Mouse (Mus musculus): ENCODE results near the gene Zbtb16. TPM values are rescaled to one million over a fixed set of nuclear protein-coding genes. Genes with fewer than 3 reads are reported as not detected.

The Zbtb16 gene
- polyA plus RNA-seq, 1 experiment from 2014 or later = 9.7 TPM

DNA sequence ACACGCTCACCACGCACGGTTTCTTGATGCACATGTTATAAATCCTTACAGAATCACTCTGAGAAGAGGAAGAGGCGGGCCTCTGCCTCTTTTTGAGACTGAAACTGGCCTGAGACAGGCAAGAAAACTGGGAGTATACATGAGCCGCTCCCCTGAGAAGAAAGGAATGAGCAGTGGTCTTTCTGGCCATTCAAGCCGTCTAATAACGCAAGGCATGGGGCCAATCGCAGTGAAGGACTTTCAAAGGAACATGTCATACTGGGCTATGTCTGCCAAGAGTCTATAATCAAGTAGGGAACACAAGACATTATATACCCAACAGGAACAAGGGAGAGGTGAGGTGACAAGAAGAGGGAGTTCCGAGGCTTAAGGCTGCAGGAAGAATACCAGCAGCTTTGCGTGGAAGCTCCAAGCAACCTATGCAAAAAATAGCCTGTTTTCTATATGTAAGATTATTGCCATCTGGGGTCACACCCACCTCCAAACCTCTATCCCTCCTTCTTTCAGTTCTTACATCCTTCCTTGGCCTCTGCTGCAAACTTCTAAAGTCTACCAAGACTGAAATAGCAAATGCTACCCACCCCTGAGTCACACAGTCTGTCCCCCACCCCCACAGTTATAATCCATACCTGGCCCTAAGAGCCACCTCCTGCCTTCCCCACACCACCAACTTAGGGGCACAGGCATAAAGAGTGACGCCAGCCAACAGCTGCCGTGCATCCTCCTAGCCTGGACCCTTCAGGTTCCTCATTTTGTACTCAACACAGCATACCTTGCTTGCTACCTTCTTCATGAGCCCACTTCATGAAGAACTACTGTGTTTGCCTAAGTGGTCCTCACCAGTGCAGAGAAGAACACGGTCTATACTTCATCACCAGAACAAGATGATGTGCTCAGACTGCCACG is 74.0 kb downstream of the Zbtb16 start:
- no peaks in the 10 kb centered on the region for H3K27me3 ChIP-seq (replicated peaks)
- 89% methylated on average over 14 of the region's 14 CpGs for WGBS
- no peak overlapping the region for H3K4me2 ChIP-seq
- H3K4me1 ChIP-seq = peaks cover 38% of the 10 kb centered on the region
- no peaks in the 10 kb centered on the region for H3K9me3 ChIP-seq (replicated peaks)
- no peaks in the 10 kb centered on the region for H3K36me3 ChIP-seq
- H3K4me3 ChIP-seq (replicated peaks) = no peak overlapping the region
- no peak overlapping the region for H3K9ac ChIP-seq (replicated peaks)
- no peak overlapping the region for H3K27ac ChIP-seq (replicated peaks)
- ATAC-seq (ENCODE audit: low FRiP score) = no peak

DNA sequence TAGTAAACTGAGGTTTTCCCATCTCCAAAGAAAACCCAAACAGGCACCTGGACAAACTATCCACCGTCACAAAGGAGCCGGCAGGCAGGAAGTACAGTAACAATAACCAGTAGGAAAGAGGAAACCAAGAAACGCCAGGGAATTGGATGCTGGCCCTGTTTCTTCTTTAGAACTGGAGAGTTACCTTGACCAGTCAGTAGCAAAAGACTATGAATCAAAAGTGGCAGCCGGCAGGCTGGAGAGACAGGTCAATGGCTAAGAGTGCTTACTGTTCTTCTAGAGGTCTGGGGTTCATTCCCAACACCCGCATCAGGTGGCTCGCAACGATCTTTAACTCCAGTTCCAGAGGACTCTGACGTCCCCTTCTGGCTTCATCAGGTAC is 74.9 kb downstream of the Zbtb16 start:
- Histone ChIP-seq H3K4me2 (no peak overlapping the region), H3K27me3 (replicated peaks) (no peaks in the 10 kb centered on the region), H3K9ac (replicated peaks) (no peak overlapping the region), H3K27ac (replicated peaks) (no peak overlapping the region), H3K9me3 (replicated peaks) (no peaks in the 10 kb centered on the region), H3K36me3 (no peaks in the 10 kb centered on the region), H3K4me1 (peaks cover 44% of the 10 kb centered on the region), H3K4me3 (replicated peaks) (no peak overlapping the region)
- ATAC-seq (ENCODE audit: low FRiP score) = no peak
- WGBS = 74% methylated on average over 8 of the region's 8 CpGs

DNA sequence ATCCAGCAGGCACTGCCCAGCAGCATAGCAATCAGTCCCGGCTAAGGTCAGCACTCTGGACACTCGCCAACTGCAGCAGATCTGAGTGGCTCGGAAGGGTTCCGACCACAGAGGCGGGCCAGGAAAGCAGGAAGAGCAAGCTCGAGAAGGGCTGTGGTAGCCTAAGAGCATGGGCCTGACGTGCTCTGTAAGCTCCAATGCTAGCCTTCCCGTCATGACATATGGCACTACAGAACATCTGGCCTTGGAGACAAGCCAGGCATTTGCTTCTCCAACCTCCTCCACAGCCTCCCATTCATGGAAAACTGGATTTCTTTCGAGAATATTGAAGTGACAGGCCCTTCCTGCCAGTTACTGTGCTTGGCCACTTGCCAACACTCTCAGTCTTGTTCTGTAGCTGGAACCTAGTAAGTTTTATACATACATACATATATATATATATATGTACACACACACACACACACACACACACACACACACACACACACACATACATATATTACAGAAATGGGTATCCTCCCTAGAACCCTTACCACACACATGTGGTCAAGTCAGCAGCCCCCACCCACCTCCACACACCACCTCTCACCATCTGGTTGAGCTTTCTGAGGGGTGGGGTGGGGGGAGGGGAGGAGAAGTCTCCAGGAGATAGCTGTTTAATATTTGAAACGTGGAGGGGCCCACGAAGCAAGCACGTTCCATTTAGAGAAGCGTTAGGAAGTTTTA is 75.4 kb downstream of the Zbtb16 start:
- ATAC-seq (ENCODE audit: low FRiP score) = peak; percentile 59
- no peaks in the 10 kb centered on the region for H3K9me3 ChIP-seq (replicated peaks)
- 43% methylated on average over 13 of the region's 13 CpGs for WGBS
- H3K9ac ChIP-seq (replicated peaks) = no peak overlapping the region
- no peaks in the 10 kb centered on the region for H3K36me3 ChIP-seq
- H3K27ac ChIP-seq (replicated peaks) = peak overlapping the region; percentile 64
- no peaks in the 10 kb centered on the region for H3K27me3 ChIP-seq (replicated peaks)
- no peak overlapping the region for H3K4me3 ChIP-seq (replicated peaks)
- H3K4me1 ChIP-seq = peaks cover 49% of the 10 kb centered on the region
- no peak overlapping the region for H3K4me2 ChIP-seq

DNA sequence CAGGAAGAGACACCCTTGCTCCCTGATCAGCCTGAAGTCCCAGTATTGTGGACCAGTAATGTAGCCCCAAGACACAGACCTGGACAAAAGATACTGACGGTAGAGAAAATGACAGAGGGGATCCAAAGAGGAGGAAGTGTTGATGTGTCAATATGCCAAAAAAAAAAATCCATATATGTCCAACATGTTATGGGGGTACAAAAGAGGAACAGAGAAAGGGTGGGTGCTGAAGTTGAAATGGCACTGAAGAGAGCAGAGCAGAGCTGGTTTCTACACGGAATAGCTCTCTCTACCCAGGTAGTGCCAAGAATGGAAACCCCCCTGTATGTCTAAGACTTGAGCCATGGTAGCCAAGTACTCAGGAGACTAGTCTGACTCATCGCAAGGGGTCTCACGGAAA is 76.9 kb downstream of the Zbtb16 start:
- no peaks in the 10 kb centered on the region for H3K36me3 ChIP-seq
- H3K4me1 ChIP-seq = peaks cover 52% of the 10 kb centered on the region
- H3K9me3 ChIP-seq (replicated peaks) = no peaks in the 10 kb centered on the region
- no peak overlapping the region for H3K9ac ChIP-seq (replicated peaks)
- ATAC-seq (ENCODE audit: low FRiP score) = no peak
- no peak overlapping the region for H3K4me3 ChIP-seq (replicated peaks)
- no peaks in the 10 kb centered on the region for H3K27me3 ChIP-seq (replicated peaks)
- H3K4me2 ChIP-seq = no peak overlapping the region
- 91% methylated on average over 4 of the region's 4 CpGs for whole genome bisulfite sequencing
- H3K27ac ChIP-seq (replicated peaks) = no peak overlapping the region

DNA sequence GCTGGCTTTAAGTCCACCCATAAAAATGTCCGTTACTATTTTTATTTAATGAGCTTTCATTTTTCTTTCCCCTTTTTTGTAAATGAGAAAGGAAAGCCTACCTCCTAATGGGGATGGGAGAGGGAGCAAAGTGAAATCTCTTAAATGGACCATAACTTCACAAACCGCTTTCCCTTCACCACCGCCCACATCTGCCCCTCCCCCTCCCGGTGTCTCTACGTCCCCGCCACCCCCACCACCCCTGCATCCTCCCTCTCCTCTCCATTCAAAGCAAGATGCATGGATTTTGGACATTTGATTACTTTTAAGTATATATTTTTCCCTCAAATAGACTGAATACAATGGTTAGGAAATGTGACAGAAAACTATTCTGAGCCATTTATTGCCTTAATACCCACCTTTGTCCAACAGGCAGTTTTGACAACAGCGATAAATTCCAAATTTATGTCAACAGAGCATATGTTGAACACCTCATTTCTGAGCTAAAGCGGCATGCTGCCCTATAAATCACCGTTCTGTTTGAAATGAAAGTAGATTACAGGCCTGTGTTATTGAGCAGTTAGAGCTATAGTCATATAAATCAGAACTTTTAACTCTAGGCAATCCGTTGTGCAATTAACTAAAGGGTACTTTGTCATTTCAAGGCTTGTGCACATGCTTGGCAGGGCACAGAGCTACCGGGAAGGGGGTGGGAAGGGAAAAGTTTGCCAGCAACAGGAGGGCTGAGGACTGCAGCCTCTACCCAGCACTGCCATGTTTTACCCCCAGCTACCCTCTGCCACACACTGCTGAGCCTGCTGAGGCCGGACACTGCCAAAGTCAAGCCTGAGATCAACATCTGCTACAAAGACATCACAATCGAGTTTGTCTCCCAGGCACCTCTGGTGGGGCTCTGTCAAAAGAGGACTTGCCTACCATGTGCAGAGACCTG is 78.1 kb downstream of the Zbtb16 start:
- Histone ChIP-seq H3K4me2 (no peak overlapping the region), H3K36me3 (no peaks in the 10 kb centered on the region), H3K27ac (replicated peaks) (0 out of 2 replicates have a peak overlapping the region, but pooled peaks have one; percentile 38), H3K9ac (replicated peaks) (no peak overlapping the region), H3K4me1 (peaks cover 52% of the 10 kb centered on the region), H3K27me3 (replicated peaks) (no peaks in the 10 kb centered on the region), H3K9me3 (replicated peaks) (no peaks in the 10 kb centered on the region), H3K4me3 (replicated peaks) (no peak overlapping the region)
- peak; percentile 30; the same call in 1 of the 2 replicates for ATAC-seq (ENCODE audit: low FRiP score)
- WGBS = 12% methylated on average over 13 of the region's 13 CpGs

DNA sequence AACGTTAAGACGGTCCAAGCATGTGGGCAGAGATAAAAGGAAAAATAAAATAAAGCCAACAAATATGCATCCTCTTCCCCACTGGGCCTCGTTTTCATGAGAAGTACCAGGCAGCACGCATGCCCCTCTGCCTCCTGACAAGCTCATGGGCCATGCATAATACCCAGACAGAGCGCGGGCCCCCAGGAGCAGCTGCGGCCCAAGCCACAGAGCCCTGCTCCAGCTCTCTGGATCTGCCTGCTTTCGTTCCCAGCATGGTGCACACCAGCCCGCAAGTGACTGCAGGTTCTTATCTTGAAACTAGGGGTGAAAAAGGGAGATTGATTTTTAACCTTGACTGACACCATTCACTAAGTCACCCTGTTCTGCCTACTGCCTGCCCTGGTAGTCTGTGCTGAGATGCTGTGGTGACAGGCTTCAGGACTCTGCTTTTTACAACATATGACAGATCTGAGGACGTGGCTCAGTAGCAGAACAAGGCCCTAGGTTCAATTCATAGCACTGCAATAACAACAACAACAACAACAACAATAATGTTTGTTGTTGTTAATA is 79.7 kb downstream of the Zbtb16 start:
- H3K36me3 ChIP-seq = no peaks in the 10 kb centered on the region
- H3K27ac ChIP-seq (replicated peaks) = peak overlapping the region; percentile 52
- no peak overlapping the region for H3K9ac ChIP-seq (replicated peaks)
- peaks cover 58% of the 10 kb centered on the region for H3K4me1 ChIP-seq
- no peaks in the 10 kb centered on the region for H3K9me3 ChIP-seq (replicated peaks)
- ATAC-seq (ENCODE audit: low FRiP score) = no peak
- H3K27me3 ChIP-seq (replicated peaks) = no peaks in the 10 kb centered on the region
- no peak overlapping the region for H3K4me2 ChIP-seq
- no peak overlapping the region for H3K4me3 ChIP-seq (replicated peaks)
- 20% methylated on average over 10 of the region's 10 CpGs for WGBS

DNA sequence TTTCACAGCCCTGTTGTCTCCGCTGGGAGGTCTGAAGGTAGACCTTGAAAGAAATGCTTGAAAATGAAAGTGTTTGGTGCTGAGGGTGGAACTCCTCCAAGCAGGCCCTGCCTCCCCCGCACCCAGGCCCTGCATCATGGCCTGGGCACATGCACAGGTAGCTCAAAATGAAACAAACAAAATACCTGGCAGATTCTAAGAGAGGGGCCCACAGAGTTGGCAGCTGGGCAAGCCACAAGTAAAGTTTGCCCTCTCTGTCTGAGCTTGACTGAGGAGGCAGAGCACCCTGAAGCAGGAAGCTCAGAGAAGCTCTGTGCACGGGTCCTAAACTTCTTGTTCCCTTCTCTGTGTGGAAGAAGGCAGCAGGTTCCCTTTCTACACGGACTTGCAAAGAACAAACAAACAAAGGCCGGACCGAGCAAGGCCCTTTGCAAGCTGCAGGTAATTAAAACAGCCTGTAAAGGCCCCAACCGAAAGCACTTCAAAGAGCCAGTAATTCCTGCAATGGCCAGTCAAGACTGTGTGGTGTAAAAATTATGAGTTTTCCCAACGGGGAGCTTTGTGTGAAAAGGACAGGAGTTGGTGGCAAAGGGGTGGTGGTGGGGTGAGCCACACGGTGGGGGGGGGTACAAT is 80.5 kb downstream of the Zbtb16 start:
- ATAC-seq (ENCODE audit: low FRiP score) = no peak
- WGBS = 24% methylated on average over 9 of the region's 9 CpGs

DNA sequence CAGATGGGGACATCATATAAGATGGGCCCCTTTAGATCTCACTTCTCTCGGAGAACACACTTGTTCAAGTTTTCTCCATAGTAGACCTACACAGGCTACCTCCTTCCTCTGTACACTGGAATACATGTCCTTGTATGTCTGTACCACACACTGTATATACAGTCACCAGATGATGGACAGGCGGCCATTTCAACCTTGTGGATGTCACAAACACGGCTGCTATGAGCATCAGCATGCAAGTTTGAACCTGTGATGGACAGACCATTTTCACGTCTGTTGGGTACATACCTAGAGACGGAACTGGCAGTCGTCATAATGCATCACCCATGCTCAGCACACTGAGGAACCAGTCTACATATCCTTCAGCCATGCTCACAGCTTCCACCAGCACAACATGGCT is 81.6 kb downstream of the Zbtb16 start:
- WGBS = 95% methylated on average over 6 of the region's 6 CpGs
- Histone ChIP-seq H3K9ac (replicated peaks) (no peak overlapping the region), H3K36me3 (no peaks in the 10 kb centered on the region), H3K4me3 (replicated peaks) (no peak overlapping the region), H3K4me1 (peaks cover 41% of the 10 kb centered on the region), H3K9me3 (replicated peaks) (no peaks in the 10 kb centered on the region), H3K4me2 (no peak overlapping the region), H3K27me3 (replicated peaks) (no peaks in the 10 kb centered on the region), H3K27ac (replicated peaks) (no peak overlapping the region)
- ATAC-seq (ENCODE audit: low FRiP score) = no peak

More for the DNA sequence above, 80.5 kb downstream of the Zbtb16 start:
- H3K27me3 ChIP-seq (replicated peaks) = no peaks in the 10 kb centered on the region
- H3K9me3 ChIP-seq (replicated peaks) = no peaks in the 10 kb centered on the region
- no peaks in the 10 kb centered on the region for H3K36me3 ChIP-seq
- no peak overlapping the region for H3K9ac ChIP-seq (replicated peaks)
- H3K4me1 ChIP-seq = peaks cover 50% of the 10 kb centered on the region
- H3K4me2 ChIP-seq = no peak overlapping the region
- no peak overlapping the region for H3K4me3 ChIP-seq (replicated peaks)
- H3K27ac ChIP-seq (replicated peaks) = peak overlapping the region; percentile 52; the same call in 1 of the 2 replicates

DNA sequence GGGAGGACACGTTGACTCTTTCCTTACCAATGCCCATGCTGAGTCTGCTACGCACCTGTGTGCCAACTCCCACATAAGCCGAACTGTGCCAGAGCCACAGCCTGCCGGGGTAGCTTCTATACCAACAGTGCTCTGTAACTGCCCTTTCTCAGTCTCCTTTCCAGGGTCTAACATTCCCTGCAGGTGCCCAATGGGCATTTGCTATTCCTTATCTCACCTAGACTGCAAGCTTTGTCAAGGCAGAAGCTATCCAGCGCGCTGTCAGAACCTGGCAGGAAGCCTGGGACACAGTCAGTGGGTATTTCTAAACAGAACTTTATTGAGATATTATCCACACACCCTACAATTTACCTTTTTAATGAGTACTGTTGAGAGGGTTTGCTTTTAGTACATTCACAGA is 82.1 kb downstream of the Zbtb16 start:
- no peak for ATAC-seq (ENCODE audit: low FRiP score)
- Histone ChIP-seq H3K4me3 (replicated peaks) (no peak overlapping the region), H3K4me1 (peaks cover 39% of the 10 kb centered on the region), H3K9ac (replicated peaks) (no peak overlapping the region), H3K36me3 (no peaks in the 10 kb centered on the region), H3K9me3 (replicated peaks) (no peaks in the 10 kb centered on the region), H3K27ac (replicated peaks) (no peak overlapping the region), H3K4me2 (no peak overlapping the region), H3K27me3 (replicated peaks) (no peaks in the 10 kb centered on the region)
- 94% methylated on average over 6 of the region's 6 CpGs for WGBS

DNA sequence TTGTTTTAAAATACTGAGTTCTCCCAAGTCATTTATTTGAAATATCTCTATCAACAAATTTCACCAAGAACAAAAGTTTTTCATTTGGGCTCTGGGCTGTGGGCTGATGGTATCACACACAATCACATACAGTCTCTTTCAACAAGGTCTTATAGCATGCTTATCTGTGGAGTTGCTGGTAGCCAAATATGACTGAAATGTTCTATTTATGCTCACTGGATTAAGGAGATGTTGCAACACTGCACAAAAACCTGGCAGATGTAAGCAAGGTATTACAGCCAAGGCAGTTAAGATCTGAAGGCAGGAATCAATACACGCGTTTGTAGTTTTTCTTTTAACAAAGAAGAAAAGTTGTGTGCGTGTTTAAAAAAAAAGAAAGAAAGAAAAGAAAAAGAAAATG is 84.1 kb downstream of the Zbtb16 start:
- Histone ChIP-seq H3K27me3 (replicated peaks) (no peaks in the 10 kb centered on the region), H3K36me3 (no peaks in the 10 kb centered on the region), H3K9ac (replicated peaks) (no peak overlapping the region), H3K4me1 (peaks cover 21% of the 10 kb centered on the region), H3K9me3 (replicated peaks) (no peaks in the 10 kb centered on the region), H3K27ac (replicated peaks) (no peak overlapping the region), H3K4me3 (replicated peaks) (no peak overlapping the region), H3K4me2 (no peak overlapping the region)
- WGBS = 81% methylated on average over 3 of the region's 3 CpGs
- no peak for ATAC-seq (ENCODE audit: low FRiP score)

DNA sequence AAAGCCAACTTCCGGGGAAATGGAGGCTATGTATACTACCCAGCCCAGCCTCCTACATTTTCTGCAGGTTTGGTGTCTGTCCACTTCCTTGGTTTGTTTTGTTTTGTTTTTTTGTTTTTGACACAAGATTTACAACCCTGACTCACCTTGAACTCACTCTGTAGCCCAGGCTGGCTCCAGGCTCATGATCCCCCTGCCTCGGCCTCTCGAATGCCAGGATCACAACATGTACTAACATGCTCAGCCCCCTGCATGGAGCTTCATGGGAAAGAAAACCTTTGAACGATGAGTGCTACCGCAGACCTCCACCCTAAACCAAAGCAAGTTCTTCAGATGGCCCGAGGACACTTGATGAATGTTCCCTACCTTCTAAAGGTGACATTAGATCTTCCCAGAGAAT is 86.4 kb downstream of the Zbtb16 start:
- no peak for ATAC-seq (ENCODE audit: low FRiP score)
- Histone ChIP-seq H3K27ac (replicated peaks) (no peak overlapping the region), H3K4me3 (replicated peaks) (no peak overlapping the region), H3K9me3 (replicated peaks) (no peaks in the 10 kb centered on the region), H3K4me2 (no peak overlapping the region), H3K36me3 (no peaks in the 10 kb centered on the region), H3K4me1 (peaks cover 9% of the 10 kb centered on the region), H3K9ac (replicated peaks) (no peak overlapping the region), H3K27me3 (replicated peaks) (no peaks in the 10 kb centered on the region)
- WGBS = 95% methylated on average over 6 of the region's 6 CpGs
